Comparison of ENCODE assay signal across 27 mouse cellular contexts in the genomic region with DNA sequence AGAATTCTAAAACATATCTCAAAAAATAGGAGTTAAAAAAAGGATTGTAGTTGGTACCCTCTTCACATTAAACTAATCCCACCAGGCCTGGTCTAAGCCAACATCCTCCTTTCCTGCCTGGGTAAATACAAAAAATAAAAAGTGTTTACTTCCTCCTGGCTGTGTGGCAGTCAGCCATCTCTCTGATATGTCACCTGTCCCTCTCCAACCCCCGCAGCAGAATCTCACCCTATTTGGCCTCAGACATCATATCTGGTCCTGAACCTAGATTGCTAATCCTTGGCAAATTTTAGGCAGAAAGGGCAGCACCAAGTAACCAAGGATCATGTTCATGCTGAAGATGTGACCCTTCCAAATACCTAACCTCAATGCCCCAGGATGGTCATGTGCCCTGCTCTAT. TPM values are rescaled to one million over a fixed set of nuclear protein-coding genes. Genes with fewer than 3 reads are reported as not detected.
DNase-seq lines count a peak whose midpoint lies in the region; ATAC-seq lines count a peak whose summit lies in the region.
"Had no signal": no experiment of that assay in that cellular context is flagged by ENCODE, and none has a peak within 500 bp of the region (broad histone marks: within the 10 kb centered on the region; RNA-seq: fewer than 3 reads in every experiment).

No protein-coding gene starts in this region.

- peaks cover 3% of the 10 kb centered on the region for H3K4me1 ChIP-seq in midbrain, embryonic 11.5 days (ENCODE audit: control insufficient read depth, insufficient read depth, low read length)
- 0 out of 2 replicates have a peak, but pooled peaks cover 3% of the 10 kb centered on the region for H3K4me1 ChIP-seq in midbrain, embryonic 14.5 days (ENCODE audit: control insufficient read depth, insufficient read depth, low read length)
- H3K4me1 ChIP-seq: forebrain, embryonic 15.5 days; megakaryocyte, embryonic 14.5 days had no signal

- H3K27me3 ChIP-seq in midbrain, embryonic 11.5 days (ENCODE audit: control insufficient read depth, insufficient read depth, low read length), result no peaks in the 10 kb centered on the region
- H3K27me3 ChIP-seq in midbrain, embryonic 14.5 days (ENCODE audit: control insufficient read depth, insufficient read depth, low read length), result no peaks in the 10 kb centered on the region
- H3K27me3 ChIP-seq: CH12.LX; forebrain, embryonic 15.5 days; kidney, embryonic 15.5 days; megakaryocyte, embryonic 14.5 days; midbrain, embryonic 13.5 days; stomach, embryonic 15.5 days had no signal

- WGBS in midbrain, embryonic 11.5 days, result 75% methylated on average over 1 of the region's 1 CpGs
- WGBS in midbrain, embryonic 14.5 days, result 86% methylated on average over 1 of the region's 1 CpGs

- no peak for ATAC-seq in midbrain, embryonic 11.5 days (ENCODE audit: low FRiP score)
- ATAC-seq in midbrain, embryonic 14.5 days (ENCODE audit: low FRiP score, low TSS enrichment), result no peak
- ATAC-seq: forebrain, embryonic 15.5 days; midbrain, embryonic 13.5 days had no signal

- H3K4me3 ChIP-seq in midbrain, embryonic 11.5 days (ENCODE audit: low read depth, low read length), result no peak overlapping the region
- no peak overlapping the region for H3K4me3 ChIP-seq in midbrain, embryonic 14.5 days (replicated peaks; ENCODE audit: low read depth, low read length)
- H3K4me3 ChIP-seq: forebrain, embryonic 15.5 days; heart, adult 2 months; heart, embryonic 13.5 days; kidney, embryonic 15.5 days; layer of hippocampus, adult 2 months; left cerebral cortex, adult 2 months; limb, embryonic 13.5 days; megakaryocyte, embryonic 14.5 days; midbrain, embryonic 13.5 days; stomach, embryonic 15.5 days had no signal

- H3K9ac ChIP-seq in midbrain, embryonic 11.5 days (ENCODE audit: low read length), result no peak overlapping the region
- no peak overlapping the region for H3K9ac ChIP-seq in midbrain, embryonic 14.5 days (replicated peaks; ENCODE audit: low read length)
- H3K9ac ChIP-seq: forebrain, embryonic 15.5 days; heart, embryonic 13.5 days; hindbrain, embryonic 14.5 days; kidney, embryonic 15.5 days; limb, embryonic 13.5 days; midbrain, embryonic 13.5 days; stomach, embryonic 15.5 days had no signal

- H3K4me2 ChIP-seq in midbrain, embryonic 11.5 days, result no peak overlapping the region
- no peak overlapping the region for H3K4me2 ChIP-seq in midbrain, embryonic 14.5 days (ENCODE audit: low read length)
- H3K4me2 ChIP-seq: forebrain, embryonic 15.5 days; heart, embryonic 13.5 days; hindbrain, embryonic 14.5 days; kidney, embryonic 15.5 days; limb, embryonic 13.5 days; liver, embryonic 11.5 days; midbrain, embryonic 13.5 days; stomach, embryonic 15.5 days had no signal

- no peaks in the 10 kb centered on the region for H3K36me3 ChIP-seq in midbrain, embryonic 11.5 days (ENCODE audit: control insufficient read depth, insufficient read depth, low read length)
- H3K36me3 ChIP-seq in midbrain, embryonic 14.5 days (ENCODE audit: control insufficient read depth, insufficient read depth, low read length), result no peaks in the 10 kb centered on the region
- H3K36me3 ChIP-seq: forebrain, embryonic 15.5 days; heart, embryonic 13.5 days; kidney, embryonic 15.5 days; limb, embryonic 13.5 days; midbrain, embryonic 13.5 days; stomach, embryonic 15.5 days had no signal

- no peaks in the 10 kb centered on the region for H3K9me3 ChIP-seq in midbrain, embryonic 11.5 days (ENCODE audit: control insufficient read depth, low read length)
- no peaks in the 10 kb centered on the region for H3K9me3 ChIP-seq in midbrain, embryonic 14.5 days (ENCODE audit: control insufficient read depth, low read length)
- H3K9me3 ChIP-seq: forebrain, embryonic 15.5 days; heart, embryonic 13.5 days; kidney, embryonic 15.5 days; limb, embryonic 13.5 days; midbrain, embryonic 13.5 days; stomach, embryonic 15.5 days had no signal

- no peak overlapping the region for H3K27ac ChIP-seq in midbrain, embryonic 11.5 days (ENCODE audit: low read depth, low read length)
- no peak overlapping the region for H3K27ac ChIP-seq in midbrain, embryonic 14.5 days (replicated peaks; ENCODE audit: low read depth, low read length)
- H3K27ac ChIP-seq: forebrain, embryonic 15.5 days; hindbrain, embryonic 14.5 days; kidney, embryonic 15.5 days; layer of hippocampus, adult 2 months; left cerebral cortex, adult 2 months; limb, embryonic 13.5 days; midbrain, embryonic 13.5 days; stomach, embryonic 15.5 days had no signal

- peak; percentile 33 for DNase-seq in cerebellum, adult 11 months
- no peak for DNase-seq in cerebellum, postnatal 4 days (ENCODE audit: low spot score in 2 of 2)
- peak; percentile 75 for DNase-seq in midbrain, embryonic 11.5 days (ENCODE audit: low spot score, missing footprints)
- no peak for DNase-seq in midbrain, embryonic 14.5 days
- DNase-seq in cerebellum, postnatal 14 days, result peak; percentile 36 to 48
- DNase-seq in adipocyte (ENCODE audit: low spot score), result no peak
- no peak for DNase-seq in left cerebral cortex, postnatal 36 days (ENCODE audit: low spot score in 2 of 2)
- DNase-seq: adrenal gland, postnatal 14 days; gastrocnemius, postnatal 36 days; heart, adult 2 months; heart, postnatal 10 days; kidney, adult 11 months; kidney, postnatal 25 days; lung, postnatal 4 days; right cerebral cortex, postnatal 25 days had no signal

- intact Hi-C loops in left cerebral cortex, postnatal 36 days (cut with DNase I), result no loop called here

RNA-seq across cellular contexts. Expression of a gene that starts 59.2 kb away (rescaled TPM):
- polyA plus RNA-seq in midbrain, embryonic 11.5 days (2014; fragmentation: Nextera tagmentation; extraction: Ambion mirVana), result 87.3 and 90.9 TPM in 2 replicates
- 200 and 204 TPM in 2 replicates for polyA plus RNA-seq in midbrain, embryonic 14.5 days (2014; fragmentation: Nextera tagmentation; extraction: Ambion mirVana)
- 100 to 1,000 TPM; 209 to 233 TPM for total RNA-seq in left cerebral cortex, postnatal 36 days (2021)
- total RNA-seq: CH12.LX had no signal

Comparison
In these comparisons a context has a peak if more than half of its experiments do, and no peak if none do; other contexts are left out.
1. DNase-seq: peak in cerebellum, adult 11 months (single experiment), midbrain, embryonic 11.5 days (single experiment) and cerebellum, postnatal 14 days (2 of 2); none in cerebellum, postnatal 4 days (0 of 2), midbrain, embryonic 14.5 days (single experiment), adipocyte (single experiment) and left cerebral cortex, postnatal 36 days (0 of 2).